Mouse (Mus musculus): ENCODE measurements around the gene Gpr162. TPM values are rescaled to one million over a fixed set of nuclear protein-coding genes. Genes with fewer than 3 reads are reported as not detected.

The Gpr162 gene
- polyA plus RNA-seq, 1 experiment = 4.0 TPM

DNA sequence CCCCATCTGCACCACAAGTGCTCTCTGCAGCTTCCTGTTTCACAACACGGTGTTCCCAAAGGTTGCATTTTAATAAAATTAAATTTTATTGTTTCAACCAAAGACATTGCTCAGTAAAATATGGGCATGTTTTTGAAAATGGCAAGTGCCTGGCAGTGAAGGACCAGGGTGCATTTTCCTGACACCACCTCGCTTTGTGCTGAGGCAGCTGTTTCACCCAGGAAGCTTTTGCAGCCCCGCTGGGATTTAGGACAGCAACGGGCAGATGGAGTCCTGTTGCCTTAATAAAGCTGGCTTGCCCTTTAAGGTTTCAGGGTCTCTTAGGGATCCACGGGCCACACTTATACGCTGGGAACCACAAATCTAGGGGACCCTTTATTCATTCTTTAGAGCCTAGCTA is 27.2 kb upstream of the Gpr162 start:
- no peak for DNase-seq
- 59% methylated on average over 6 of the region's 6 CpGs for WGBS
- Histone ChIP-seq H3K27me3 (replicated peaks; ENCODE audit: control insufficient read depth, insufficient read depth, low read length) (no peaks in the 10 kb centered on the region), H3K36me3 (ENCODE audit: control insufficient read depth, insufficient read depth, low read length) (no peaks in the 10 kb centered on the region), H3K4me1 (ENCODE audit: control insufficient read depth, insufficient read depth, low read length) (no peaks in the 10 kb centered on the region), H3K27ac (ENCODE audit: insufficient read depth, low read depth, low read length) (no peak overlapping the region), H3K4me3 (ENCODE audit: insufficient read depth, low read depth, low read length) (no peak overlapping the region)
- TF ChIP-seq CTCF (conservative IDR thresholded peaks at IDR 0.05; ENCODE audit: insufficient read depth, insufficient read length, low read depth, low read length) (no peak), POLR2A (IDR thresholded peaks at IDR 0.05; ENCODE audit: low read depth, low read length) (no peak)

DNA sequence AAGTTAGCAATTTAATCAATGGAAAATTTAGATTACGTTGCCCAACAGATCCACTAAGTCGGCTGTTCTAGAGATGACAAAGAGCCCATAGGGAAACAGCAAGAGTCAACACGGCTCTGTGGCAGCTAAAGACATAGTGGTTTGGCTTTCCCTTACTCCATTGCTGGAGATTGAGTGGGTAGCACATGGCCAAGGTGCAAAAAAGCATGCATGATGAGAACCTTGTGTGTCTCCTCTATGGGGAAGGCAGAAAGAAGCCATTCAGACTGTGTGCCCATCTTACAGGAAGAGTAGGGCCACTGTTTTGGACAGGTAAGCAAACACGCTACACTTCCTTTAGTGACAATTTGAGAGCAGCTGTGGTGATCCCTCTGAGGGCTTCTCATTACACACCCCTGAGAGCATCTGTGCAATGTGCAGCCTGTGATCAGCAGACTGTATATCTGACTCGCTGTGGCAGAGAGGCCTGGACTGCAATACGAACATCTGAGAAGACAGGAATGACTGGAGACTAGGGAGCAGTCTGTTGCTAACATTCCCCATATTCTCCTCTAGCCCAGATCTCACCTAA is 24.9 kb upstream of the Gpr162 start:
- no peak for TF ChIP-seq POLR2A (IDR thresholded peaks at IDR 0.05; ENCODE audit: low read depth, low read length)
- TF ChIP-seq CTCF (conservative IDR thresholded peaks at IDR 0.05; ENCODE audit: insufficient read depth, insufficient read length, low read depth, low read length) = no peak
- Histone ChIP-seq H3K4me3 (ENCODE audit: insufficient read depth, low read depth, low read length) (no peak overlapping the region), H3K36me3 (ENCODE audit: control insufficient read depth, insufficient read depth, low read length) (no peaks in the 10 kb centered on the region), H3K4me1 (ENCODE audit: control insufficient read depth, insufficient read depth, low read length) (no peaks in the 10 kb centered on the region), H3K27ac (ENCODE audit: insufficient read depth, low read depth, low read length) (no peak overlapping the region), H3K27me3 (replicated peaks; ENCODE audit: control insufficient read depth, insufficient read depth, low read length) (no peaks in the 10 kb centered on the region)
- no peak for DNase-seq
- 89% methylated on average over 6 of the region's 6 CpGs for WGBS

DNA sequence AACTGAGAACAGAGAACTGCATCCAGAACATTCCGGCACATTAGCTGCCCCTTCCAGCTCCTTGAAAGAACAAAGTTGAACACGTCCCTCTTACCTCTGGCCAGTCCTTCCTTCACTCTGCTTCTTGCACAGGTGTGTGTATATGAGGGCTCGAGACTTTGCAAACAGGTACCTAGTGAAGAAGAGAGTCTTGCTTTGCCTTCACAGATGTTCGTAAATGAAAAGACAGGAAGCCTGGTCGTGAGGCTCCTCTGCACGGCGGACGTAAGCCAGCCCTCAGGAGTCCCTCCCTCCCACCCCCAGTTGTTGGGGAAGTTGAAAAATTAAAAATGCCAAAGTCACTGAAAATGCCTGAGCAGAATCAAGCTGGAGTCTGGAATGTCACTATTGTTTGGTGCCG is 24.2 kb upstream of the Gpr162 start, which contains the start of gene Cd4:
TSS of gene Cd4 (minus strand) at position 236 of the 400 bp plus-strand sequence.
- H3K36me3 ChIP-seq (ENCODE audit: control insufficient read depth, insufficient read depth, low read length) = no peaks in the 10 kb centered on the region
- no peak for DNase-seq
- no peak within 1 kb of the TSS for H3K4me3 ChIP-seq (ENCODE audit: insufficient read depth, low read depth, low read length)
- no peak within 1 kb of the TSS for H3K27ac ChIP-seq (ENCODE audit: insufficient read depth, low read depth, low read length)
- no peaks in the 10 kb centered on the region for H3K27me3 ChIP-seq (replicated peaks; ENCODE audit: control insufficient read depth, insufficient read depth, low read length)
- no peak for TF ChIP-seq POLR2A (IDR thresholded peaks at IDR 0.05; ENCODE audit: low read depth, low read length)
- TF ChIP-seq CTCF (conservative IDR thresholded peaks at IDR 0.05; ENCODE audit: insufficient read depth, insufficient read length, low read depth, low read length) = no peak
- 77% methylated on average over 9 of the region's 9 CpGs for WGBS
- no peaks in the 10 kb centered on the region for H3K4me1 ChIP-seq (ENCODE audit: control insufficient read depth, insufficient read depth, low read length)

DNA sequence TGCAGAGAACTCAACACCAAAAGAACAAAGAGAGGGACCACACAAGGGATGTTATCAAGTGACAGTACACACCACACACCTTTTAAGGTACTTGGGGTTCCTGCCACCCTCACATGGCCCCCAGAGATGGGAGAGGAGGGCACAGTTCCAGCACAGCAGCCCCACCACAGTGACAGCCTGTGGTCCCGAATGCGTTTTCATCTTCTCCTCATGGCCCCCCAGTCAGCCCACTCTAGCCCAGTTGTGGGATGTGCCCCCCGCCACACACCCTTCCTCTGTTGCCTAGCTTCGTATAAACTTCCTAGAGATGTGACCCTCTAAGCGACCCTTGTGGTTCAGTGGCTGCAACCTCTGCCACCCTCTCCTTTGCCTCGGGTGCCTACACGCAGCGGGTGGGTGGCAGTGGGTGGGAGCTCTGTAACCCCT is 22.2 kb upstream of the Gpr162 start:
- H3K27ac ChIP-seq (ENCODE audit: insufficient read depth, low read depth, low read length) = no peak overlapping the region
- H3K4me3 ChIP-seq (ENCODE audit: insufficient read depth, low read depth, low read length) = no peak overlapping the region
- H3K4me1 ChIP-seq (ENCODE audit: control insufficient read depth, insufficient read depth, low read length) = no peaks in the 10 kb centered on the region
- no peaks in the 10 kb centered on the region for H3K27me3 ChIP-seq (replicated peaks; ENCODE audit: control insufficient read depth, insufficient read depth, low read length)
- TF ChIP-seq POLR2A (IDR thresholded peaks at IDR 0.05; ENCODE audit: low read depth, low read length) = no peak
- no peak for TF ChIP-seq CTCF (conservative IDR thresholded peaks at IDR 0.05; ENCODE audit: insufficient read depth, insufficient read length, low read depth, low read length)
- WGBS = 90% methylated on average over 8 of the region's 8 CpGs
- no peaks in the 10 kb centered on the region for H3K36me3 ChIP-seq (ENCODE audit: control insufficient read depth, insufficient read depth, low read length)
- DNase-seq = no peak

DNA sequence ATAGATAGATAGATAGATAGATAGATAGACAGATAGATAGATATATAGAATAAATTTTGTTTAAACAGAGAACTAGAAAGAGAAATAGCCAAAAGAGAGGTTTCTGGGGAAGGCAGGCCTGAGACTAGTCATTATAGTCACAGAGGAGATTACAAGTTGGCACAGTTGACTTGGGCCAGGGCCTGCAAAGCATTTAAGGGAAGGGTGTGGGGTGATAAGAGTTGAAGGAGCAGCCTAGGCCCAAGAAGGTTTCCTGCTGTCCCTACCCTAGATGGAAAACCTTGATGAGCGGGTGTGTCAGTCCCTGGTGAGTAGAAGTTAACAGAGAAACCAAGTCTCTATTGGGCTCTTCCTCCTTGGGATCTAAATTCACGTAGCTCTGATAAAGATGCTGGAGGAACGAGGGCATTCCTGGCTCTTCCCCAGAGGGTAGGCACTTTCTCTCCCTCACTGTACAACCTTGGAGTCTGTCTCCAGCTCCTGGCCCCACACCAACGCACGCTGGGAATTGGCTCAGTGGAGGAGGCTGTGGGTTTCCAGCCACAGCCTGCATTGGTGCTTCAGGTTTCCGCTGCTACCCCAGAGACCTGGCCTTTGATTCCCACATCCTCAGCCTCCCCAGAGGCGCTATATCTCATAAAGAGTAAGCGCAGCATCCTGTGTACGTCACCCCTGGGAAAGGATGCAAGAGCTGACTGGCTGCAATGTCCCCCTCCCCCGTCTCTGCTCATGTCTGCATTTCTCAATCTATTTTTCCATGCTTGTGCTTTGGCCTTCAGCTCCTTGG is 21.1 kb upstream of the Gpr162 start:
- DNase-seq = no peak
- H3K4me1 ChIP-seq (ENCODE audit: control insufficient read depth, insufficient read depth, low read length) = no peaks in the 10 kb centered on the region
- H3K27me3 ChIP-seq (replicated peaks; ENCODE audit: control insufficient read depth, insufficient read depth, low read length) = no peaks in the 10 kb centered on the region
- H3K27ac ChIP-seq (ENCODE audit: insufficient read depth, low read depth, low read length) = no peak overlapping the region
- no peaks in the 10 kb centered on the region for H3K36me3 ChIP-seq (ENCODE audit: control insufficient read depth, insufficient read depth, low read length)
- WGBS = 73% methylated on average over 10 of the region's 10 CpGs
- TF ChIP-seq POLR2A (IDR thresholded peaks at IDR 0.05; ENCODE audit: low read depth, low read length) = no peak
- TF ChIP-seq CTCF (conservative IDR thresholded peaks at IDR 0.05; ENCODE audit: insufficient read depth, insufficient read length, low read depth, low read length) = no peak
- no peak overlapping the region for H3K4me3 ChIP-seq (ENCODE audit: insufficient read depth, low read depth, low read length)

DNA sequence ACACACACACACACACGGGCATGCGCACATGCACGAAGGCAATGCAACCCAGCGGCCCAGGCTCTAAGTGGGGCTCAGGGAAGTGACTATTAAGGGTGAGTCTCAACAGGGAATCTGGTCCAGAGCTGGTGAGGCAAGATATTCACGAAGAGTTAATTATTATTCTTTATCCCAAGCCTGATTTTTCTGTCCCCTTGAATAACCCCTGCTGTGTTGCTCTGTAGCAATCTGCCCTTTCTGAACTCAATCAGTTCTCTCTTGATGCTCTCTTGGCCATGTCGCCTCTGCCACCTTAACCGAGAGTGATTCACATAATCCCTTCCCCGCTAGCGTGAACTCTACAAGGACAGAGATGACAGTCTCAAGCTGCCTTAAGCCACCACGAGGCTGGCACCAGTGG is 19.6 kb upstream of the Gpr162 start:
- H3K27me3 ChIP-seq (replicated peaks; ENCODE audit: control insufficient read depth, insufficient read depth, low read length) = no peaks in the 10 kb centered on the region
- H3K27ac ChIP-seq (ENCODE audit: insufficient read depth, low read depth, low read length) = no peak overlapping the region
- DNase-seq = peak; percentile 30
- no peak overlapping the region for H3K4me3 ChIP-seq (ENCODE audit: insufficient read depth, low read depth, low read length)
- TF ChIP-seq POLR2A (IDR thresholded peaks at IDR 0.05; ENCODE audit: low read depth, low read length) (no peak), CTCF (conservative IDR thresholded peaks at IDR 0.05; ENCODE audit: insufficient read depth, insufficient read length, low read depth, low read length) (no peak)
- H3K4me1 ChIP-seq (ENCODE audit: control insufficient read depth, insufficient read depth, low read length) = no peaks in the 10 kb centered on the region
- 70% methylated on average over 10 of the region's 10 CpGs for WGBS
- H3K36me3 ChIP-seq (ENCODE audit: control insufficient read depth, insufficient read depth, low read length) = no peaks in the 10 kb centered on the region

DNA sequence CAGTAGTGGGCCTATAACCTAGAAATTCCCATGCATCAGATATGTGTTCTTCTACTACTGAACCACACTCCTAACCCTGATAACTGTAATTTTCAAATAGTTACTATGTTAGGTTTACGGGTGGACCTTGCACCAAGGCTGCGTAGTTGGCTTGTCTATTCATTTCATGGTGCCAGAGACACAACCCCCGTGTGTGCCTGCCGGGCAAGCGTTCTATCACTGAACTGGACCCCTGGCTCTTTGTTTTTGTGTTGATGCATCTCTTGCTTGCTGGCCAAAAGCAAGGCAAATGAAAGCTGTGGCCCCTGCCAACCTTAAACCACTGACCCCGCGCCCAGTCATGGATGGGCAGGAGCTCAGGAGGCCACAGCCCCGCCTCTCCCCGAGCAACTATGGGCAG is 18.0 kb upstream of the Gpr162 start:
- no peak overlapping the region for H3K4me3 ChIP-seq (ENCODE audit: insufficient read depth, low read depth, low read length)
- TF ChIP-seq POLR2A (IDR thresholded peaks at IDR 0.05; ENCODE audit: low read depth, low read length) (no peak), CTCF (conservative IDR thresholded peaks at IDR 0.05; ENCODE audit: insufficient read depth, insufficient read length, low read depth, low read length) (no peak)
- WGBS = 77% methylated on average over 9 of the region's 9 CpGs

More for the DNA sequence above, 18.0 kb upstream of the Gpr162 start:
- DNase-seq = peak; percentile 47
- H3K4me1 ChIP-seq (ENCODE audit: control insufficient read depth, insufficient read depth, low read length) = no peaks in the 10 kb centered on the region
- no peaks in the 10 kb centered on the region for H3K36me3 ChIP-seq (ENCODE audit: control insufficient read depth, insufficient read depth, low read length)
- no peak overlapping the region for H3K27ac ChIP-seq (ENCODE audit: insufficient read depth, low read depth, low read length)
- H3K27me3 ChIP-seq (replicated peaks; ENCODE audit: control insufficient read depth, insufficient read depth, low read length) = no peaks in the 10 kb centered on the region

Measured in kidney, adult 2 months (tissue).